Mouse (Mus musculus) hindlimb bud, embryonic 11.5 days (tissue): ENCODE results near the gene Olfr1118.
"Not testable (repeated sequence)": the region's sequence is repeated elsewhere in the genome, so short reads cannot be mapped to it uniquely, and the experiment has no call there.

Experiments
- DNase-seq: peaks from one replicate; pipeline ENCODE4 v3.0.0-alpha.2; 2012; ENCODE audit warnings: low read depth, low spot score; ENCODE audit errors: extremely low spot score

Olfr1118 gene

GRCm38 (mm10) chr2:87307281-87307680 lies at the start of gene Olfr1118:
Olfr1118 (plus strand) TSS chr2:87307581.
- DNase-seq: no peak

- no peak for DNase-seq
Observed at GRCm38 (mm10) chr2:87267234-87267633, 40.1 kb upstream of the Olfr1118 start, which contains the start of gene Olfr1116. Olfr1116 (plus strand) TSS chr2:87267534.

- DNase-seq: not testable (repeated sequence)
Observed at GRCm38 (mm10) chr2:87293977-87294376, 13.4 kb upstream of the Olfr1118 start.

- DNase-seq: no peak
Observed at GRCm38 (mm10) chr2:87354515-87354914, 47.1 kb downstream of the Olfr1118 start, which contains the start of gene Olfr1120. Olfr1120 (plus strand) TSS chr2:87354815.

GRCm38 (mm10) chr2:87360121-87360520 lies 52.7 kb downstream of the Olfr1118 start:
- not testable (repeated sequence) for DNase-seq
